Mouse (Mus musculus) kidney, postnatal 25 days (tissue): ENCODE results near the gene Parp16.
A peak's percentile ranks its signal among the peaks of the same experiment; 100 is the strongest.
"Not testable (repeated sequence)": the region's sequence is repeated elsewhere in the genome, so short reads cannot be mapped to it uniquely, and the experiment has no call there.

Experiments used
- DNase-seq, 2 experiments: peaks; one replicate each; pipeline ENCODE4 v3.0.0; 2021; ENCODE audit warnings: mixed read lengths in 2 of 2

The Parp16 gene

DNA sequence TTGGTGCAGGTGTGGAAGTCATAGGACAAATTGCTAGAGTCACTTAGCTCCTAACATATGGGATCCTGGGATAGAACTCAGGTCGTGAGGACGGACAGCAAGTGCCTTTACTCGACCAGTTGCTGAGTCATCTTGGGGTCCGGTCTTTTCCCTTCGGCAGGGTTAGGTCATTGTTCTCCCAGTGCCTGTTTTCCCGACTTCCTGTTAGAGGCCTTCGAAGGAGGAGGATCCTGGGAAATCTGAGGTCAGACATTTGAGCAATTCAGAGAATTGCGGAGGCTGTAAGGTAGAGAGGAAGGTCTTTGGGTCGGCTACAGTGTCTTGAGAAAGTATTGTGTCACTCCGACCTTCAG, 19.2 kb downstream of the Parp16 start:
- DNase-seq = peak; percentile 43 to 73

DNA sequence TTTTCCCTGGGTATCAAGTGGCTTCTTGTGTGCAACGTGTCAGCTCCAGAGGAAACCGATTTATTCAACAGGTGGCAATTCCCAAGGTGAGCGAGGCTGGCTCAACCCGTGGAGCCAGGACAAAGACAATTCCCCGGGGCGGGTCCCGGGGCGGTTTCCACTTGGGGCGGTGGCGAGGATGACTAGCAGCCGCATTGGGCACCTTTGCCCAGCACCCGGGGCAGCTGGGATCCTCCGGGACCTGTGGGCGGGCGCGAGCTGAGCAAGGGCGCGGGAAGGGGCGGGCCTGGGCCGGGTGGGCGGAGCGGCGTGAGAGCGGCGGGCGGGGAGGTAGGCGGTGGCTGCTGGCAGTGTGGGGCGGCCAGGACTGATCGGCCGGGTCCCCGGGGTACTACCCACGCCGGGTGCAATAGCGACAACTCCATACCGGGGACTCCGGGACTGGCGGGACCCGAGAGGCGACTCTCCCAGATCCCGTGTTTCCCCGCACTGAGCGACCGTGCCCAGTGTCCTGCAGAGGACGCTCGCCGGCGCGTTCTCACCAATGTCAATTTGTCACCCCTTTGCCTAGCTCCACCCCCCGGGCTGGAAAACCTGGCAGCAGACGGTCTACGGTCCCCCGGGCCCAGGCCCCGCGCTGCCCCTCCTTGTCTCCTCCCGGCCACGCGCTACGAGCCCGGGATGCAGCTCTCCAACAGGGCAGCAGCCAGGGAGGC, 19.8 kb downstream of the Parp16 start:
- peak; percentile 93 to 97 for DNase-seq

DNA sequence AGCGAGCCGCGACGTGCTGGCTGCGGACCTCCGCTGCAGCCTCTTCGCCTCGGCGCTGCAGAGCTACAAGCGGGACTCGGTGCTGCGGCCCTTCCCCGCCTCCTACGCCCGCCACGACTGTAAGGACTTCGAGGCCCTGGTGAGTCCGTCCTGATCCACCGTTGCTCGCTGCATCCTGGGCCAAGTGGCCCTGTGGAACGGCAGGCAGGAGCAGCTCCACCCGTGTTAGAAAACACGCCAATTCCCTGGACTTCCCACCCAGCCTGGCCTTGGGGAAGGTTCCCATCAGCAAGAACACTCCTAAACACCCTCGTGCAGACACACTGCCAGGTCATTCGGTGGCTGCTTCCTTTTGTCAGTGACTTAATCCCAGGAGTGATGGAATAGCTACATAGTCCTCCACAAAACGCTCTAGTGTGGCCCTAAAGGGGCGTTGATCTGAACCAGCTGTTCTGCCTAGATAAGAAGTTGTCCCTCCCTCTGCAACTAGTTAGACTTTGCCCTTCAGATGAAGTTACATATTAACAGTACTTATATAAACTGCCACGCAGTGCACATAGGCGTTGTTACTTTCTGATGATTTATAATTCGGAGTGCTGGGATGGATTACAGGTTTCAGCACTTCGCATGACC, 20.5 kb downstream of the Parp16 start:
- DNase-seq = peak; percentile 39 to 65

DNA sequence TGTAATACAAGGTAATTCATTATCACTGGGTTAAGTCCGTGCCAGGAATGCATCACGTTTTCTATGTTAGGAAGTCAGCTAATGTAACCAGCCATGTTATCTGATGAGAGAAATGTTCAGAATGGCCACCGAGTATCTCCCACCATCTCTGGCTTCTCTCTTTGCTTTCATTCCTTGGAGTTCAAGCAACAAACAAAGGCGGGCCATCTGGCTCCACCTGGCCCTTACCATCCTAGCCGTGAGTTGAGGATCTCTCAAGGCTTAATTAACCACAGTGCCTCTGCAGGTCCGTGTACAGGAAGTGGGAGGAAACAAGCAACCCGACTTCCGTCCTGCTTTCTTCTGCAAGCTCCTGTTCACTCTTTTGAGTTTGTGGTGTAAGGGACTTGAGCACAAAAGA, 21.8 kb downstream of the Parp16 start:
- no peak for DNase-seq

DNA sequence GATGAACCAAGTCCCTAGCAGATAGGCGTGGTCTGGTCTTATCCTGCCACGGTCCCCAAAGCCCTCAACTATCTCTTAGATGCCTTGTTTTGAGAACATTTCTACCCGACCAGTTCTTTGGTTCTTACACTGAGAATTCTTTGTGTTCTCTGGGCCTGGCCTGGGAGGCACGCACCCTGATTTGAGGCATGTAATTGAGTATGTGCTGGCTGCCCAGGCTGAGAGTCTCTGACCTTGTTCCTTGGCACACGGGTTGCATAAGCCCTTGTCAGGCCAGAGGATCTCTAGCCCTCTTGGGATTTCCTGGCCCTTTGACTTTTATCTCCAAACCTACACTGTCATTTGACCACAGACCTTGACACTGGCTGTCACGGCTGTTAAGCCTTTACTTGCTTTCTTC, 22.5 kb downstream of the Parp16 start:
- peak; percentile 46 to 81 for DNase-seq

DNA sequence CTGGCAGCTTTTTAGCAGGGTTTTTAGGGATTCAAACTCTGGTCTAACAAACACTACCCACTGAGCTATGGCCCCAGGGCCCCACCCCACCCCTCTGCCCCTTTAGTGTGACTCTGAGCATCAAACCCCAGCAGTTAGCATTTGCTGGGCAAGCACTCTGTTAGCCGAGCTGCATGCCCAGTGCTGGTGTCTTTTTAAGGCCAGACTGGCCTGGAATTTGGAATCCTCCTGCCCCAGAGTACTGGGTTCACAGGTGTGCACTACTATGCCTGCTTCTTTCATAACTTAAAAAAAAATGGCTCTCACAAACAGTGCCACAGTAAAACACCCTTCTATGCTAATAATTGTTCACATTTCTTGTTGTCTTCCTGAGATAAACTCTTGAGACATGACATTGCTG, 23.8 kb downstream of the Parp16 start:
- DNase-seq = no peak

DNA sequence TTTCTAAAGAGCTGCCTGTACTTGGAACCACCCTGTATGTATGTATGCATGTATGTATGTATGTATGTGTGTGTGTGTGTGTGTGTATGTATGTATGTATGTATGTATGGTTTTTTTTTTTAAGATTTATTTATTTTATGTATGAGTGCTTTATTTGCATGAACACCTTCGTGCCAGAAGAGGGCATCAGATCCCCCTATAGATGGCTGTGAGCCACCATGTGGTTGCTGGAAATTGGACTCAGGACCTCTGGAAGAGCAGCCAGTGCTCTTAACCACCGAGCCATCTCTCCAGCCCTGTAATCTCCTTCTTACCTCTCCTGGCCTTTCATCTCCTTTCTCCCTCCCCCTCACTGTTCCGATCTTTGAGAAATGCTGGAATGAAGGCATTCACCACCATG, 25.2 kb downstream of the Parp16 start:
- not testable (repeated sequence) for DNase-seq

DNA sequence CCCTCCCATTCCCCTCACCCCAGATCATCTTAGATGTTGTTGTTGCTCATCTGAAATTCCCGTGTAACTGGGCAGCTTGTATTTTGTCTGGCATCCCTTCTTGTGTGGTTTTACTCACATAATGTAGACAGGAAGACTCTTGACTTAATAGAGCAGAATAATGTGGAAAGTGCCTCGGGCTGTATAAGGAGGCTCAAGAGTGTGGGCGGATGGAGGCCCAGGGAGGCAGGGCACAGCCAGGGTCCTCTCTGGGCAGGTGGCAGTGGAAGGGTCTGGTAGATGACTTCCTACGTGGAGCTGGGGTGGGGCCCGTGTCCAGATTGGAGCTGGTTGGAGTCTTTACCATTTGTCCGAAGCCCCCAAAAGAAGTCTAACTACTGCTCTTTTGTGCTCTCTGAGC, 28.8 kb downstream of the Parp16 start:
- DNase-seq = no peak

DNA sequence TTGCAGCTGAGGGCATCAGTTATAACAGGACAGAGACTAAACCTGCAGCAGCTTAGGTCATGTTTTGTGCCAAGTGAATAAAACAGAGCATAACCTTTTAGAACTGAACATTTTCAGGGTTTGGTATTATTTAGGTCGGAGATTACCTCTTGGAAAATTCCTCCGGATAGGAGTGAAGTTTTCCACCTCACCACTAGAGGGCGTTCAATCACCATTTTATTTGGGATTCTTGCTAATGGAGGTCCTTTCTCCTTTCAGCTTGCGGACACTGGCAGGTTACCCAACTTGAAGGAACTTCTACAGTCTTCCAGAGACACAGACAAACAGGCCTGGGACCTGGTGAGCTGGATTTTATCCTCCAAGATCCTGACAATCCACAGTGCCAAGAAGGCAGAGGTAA, 30.6 kb downstream of the Parp16 start:
- DNase-seq = peak in 1 of 2 experiments; percentile 53

DNA sequence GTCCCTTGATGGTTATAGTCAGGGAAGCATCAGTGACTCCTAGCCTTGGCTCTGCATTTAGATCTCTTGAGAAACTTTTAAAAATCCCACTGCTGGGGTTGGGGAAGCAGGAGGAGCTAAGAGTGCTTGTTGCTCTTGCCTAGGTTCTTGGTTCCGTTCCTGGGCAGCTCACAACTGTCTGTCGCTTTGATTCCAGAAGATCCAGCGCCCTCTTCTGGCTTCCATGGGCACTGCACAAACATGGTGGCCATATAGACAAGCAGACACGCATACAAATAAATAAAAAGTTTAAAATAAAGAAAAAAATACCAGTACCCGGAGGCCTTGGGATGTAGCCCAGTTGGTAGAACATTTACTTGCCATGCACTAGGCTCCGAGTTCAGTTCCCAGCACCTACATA, 35.1 kb downstream of the Parp16 start:
- DNase-seq = no peak

DNA sequence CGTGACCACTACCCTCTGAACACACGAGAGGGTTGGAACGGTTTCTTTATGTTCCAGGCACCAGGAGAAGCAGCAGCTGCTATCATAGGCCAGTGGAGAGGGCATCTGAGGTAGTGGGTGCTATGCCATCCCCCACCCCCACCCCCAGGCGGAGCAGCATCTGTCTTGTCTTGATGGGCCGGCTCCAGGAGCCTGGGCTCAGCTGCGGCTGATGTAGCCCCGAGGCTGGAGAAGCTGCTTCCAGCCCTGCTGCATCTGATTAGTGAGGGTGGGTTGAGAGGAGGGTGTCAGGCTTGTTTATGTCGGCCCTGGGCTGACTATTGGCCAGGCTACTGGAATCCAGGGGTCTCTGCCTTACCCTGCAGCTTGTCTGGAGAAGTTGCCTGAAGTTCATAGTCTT, 36.1 kb downstream of the Parp16 start:
- no peak for DNase-seq

DNA sequence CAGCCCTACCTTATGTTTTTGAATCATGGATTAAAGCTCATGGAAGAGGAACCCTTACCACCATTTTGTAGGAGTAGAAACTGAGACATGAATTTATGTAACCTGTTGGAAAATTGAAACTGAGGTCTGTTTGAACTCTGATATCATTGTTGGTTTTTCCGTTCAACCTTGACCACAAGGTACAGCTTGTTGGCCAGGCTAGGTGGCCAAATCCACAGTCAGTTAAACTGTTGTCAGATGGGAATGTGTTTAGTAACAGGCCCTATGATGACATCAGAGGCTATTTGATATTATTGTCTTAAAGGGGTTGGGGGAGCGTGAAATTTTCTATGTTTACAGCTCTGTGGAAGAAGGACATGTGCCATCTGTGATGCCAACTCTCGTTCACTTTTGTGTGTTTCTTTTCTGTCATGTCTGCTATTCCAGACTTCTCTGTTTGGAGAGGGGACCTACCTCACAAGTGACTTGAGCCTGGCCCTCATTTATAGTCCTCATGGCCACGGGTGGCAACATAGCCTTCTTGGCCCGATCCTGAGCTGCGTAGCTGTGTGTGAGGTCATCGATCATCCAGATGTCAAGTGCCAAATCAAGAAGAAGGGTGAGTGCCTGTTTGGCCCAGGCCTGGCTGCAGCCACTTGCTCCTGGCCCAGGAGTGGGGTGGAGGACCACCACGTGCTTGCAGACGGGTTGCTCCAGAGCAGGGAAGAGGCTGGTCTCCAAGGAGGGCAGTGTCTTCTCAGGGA, 38.3 kb downstream of the Parp16 start:
- no peak for DNase-seq

DNA sequence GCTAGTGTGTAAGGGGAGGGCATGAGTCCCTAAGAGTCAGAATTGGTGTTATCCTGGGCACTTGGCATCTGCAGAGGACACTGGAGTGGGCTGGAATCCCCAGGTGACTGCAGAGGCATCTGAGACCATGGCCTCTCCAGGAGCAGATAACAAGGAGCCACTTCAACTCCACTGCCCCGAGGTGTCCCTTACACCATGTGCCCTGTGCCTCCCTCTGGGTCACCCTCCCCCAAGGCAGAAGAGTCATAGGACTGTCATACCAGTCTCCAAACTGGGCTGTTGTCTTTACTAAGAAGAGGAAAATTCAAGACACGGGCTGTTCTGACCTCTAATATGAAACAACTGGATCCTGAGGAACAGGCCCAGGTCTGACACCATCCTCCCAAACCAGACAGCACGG, 39.6 kb downstream of the Parp16 start:
- no peak for DNase-seq

DNA sequence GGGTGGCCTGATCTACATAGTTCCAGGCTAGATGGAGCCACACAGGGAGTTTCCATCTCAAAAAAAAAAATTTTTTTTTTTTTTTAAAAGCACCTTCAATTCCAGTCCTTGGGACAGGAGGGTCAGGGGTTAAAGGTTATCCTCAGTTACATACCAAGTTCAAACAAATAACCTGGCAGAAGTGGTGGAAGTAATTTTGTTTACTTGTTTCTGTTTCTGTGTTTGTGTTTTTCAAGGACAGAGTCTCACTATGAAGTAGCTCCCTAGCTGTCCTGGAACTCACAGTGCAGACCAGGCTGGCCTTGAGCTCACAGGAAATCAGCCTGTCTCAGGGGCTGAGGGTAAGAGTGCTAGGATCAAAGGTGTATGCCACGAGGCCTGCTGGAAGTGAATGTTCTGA, 40.4 kb downstream of the Parp16 start:
- DNase-seq = no peak

DNA sequence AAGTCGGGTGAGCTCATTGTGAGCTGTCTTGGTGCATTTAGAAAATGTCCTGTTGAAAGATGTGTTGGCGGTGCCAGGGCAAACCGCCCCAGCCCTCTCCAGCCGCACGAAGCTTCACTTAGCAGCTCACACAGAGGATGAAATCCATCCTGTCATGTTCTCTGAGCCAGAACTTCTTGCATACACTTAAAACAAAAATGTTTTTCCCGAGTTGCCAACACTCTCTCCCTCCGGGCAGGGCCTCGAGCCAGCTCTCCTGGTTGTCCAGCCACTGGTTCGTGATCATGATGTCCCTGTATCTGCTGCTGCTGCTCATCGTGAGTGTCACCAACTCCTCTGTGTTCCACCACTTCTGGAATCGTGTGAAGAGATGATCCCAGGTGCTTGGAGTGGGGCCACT, 42.5 kb downstream of the Parp16 start:
- no peak for DNase-seq

DNA sequence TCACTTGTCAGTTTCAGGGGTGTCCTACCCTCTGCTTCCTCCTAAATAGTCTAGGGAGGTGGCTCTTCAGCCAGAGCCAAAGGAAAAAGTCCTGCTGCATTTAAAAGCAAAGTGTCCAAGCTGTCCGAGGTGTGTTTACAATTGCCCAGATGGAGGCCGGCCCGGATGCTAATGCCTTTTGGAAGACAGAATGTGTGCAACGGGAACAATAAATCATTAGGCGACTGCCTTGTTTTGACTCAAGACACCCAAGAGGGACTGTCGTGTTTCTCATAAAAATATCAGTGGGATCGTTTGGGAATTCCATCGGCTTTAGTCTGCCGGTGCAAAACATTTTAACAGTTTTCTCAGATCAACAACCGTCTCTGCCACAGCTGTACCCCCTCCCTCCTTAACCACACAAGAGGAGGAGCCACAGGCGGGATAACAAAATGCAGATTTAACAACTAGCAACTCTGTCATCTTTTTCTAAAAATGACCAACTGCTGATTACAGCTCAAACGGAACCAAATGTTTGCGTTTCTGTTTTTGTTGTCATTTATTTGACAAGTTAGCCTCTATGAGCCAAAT, 43.1 kb downstream of the Parp16 start:
- DNase-seq = peak in 1 of 2 experiments; percentile 29

DNA sequence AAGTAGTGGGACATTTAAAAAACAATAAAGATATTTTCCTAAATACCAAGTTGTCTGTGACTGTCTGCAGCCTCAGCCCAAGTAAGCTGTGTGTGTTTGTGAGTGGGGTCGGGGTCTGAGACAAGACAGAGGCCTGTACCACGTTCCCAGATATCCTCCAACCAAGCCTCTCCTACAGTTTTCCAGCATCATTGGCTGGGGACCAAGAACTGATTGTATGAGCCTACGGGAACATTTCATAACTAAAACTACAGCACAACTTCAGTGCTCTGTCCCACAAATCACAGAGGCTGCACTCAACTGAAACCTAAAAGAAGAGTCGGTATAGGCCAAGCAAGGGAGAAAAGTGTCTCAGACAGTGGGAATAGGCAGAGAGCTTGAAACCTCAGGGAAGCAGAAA, 44.0 kb downstream of the Parp16 start:
- no peak for DNase-seq

DNA sequence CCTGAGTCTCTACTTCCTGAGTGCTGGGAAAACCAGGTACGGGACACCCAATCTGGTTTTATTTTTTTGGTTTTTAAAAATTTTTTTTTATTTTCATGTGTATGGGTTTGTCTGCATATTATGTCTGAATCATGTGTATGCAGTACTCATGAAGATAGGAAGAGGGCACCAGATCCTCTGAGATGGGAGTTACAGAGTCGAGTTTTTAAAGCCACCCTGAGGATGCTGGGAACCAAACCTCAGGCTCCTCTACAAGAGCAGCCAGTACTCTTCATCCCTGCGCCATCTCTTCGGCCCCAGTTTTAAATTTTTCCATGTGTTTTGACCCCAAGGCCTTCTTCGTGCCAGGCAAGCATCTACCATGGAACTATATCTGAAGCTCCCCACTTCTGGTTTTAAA, 44.6 kb downstream of the Parp16 start:
- DNase-seq = no peak

DNA sequence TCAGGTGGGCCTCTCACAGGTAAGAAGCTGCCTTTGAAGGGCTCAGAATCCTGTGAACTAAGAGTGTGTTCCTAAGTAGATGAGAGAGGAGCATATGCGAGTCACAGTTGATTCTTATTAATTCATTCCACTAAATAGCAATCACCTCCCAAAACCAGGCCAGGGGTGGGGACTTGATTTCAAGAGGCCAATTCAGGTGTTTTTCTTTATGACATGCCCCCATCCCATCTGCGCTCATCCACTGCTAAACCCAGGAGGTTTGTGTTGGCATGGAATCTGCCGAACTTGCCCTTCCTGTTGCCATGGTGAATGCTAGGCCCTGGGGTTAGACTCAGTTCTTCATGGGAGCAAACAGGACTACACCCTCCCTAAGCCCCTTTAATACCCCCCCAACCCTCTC, 45.4 kb downstream of the Parp16 start:
- DNase-seq = no peak

DNA sequence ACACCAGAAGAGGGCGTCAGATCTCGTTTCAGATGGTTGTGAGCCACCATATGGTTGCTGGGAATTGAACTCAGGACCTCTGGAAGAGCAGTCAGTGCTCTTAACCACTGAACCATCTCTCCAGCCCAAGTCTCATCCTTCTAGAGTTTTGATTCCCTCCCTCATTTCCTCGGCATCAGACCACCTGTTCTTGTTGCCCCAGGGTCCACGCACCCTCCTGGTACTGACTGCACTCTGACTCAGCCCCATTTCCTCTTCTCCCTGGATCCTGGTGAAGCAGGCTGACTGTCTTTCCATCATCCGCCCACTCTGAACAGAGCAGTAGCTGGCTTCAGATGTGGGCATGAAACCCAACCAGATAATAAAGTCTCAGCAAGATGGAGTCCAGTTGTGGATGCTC, 46.8 kb downstream of the Parp16 start:
- no peak for DNase-seq

DNA sequence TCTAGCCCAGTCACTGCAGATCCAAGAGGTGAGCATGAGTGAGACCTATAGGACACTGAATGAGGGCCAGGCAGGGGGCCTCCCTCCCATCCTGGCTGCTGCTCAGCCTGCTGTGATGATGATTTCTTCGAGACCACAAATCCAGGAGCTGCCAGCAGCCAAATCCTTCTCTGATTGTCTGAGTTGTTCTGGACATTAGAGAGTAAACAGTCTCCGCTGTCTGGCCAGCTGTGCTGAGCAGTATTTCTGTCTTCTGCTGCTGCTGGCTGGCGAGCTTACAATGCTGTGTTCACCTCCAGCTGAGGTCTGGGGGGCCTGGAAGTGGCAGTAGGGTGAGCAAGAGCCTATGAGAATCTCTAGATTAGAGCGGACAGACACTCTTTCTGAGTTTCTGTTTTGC, 48.1 kb downstream of the Parp16 start:
- DNase-seq = no peak

DNA sequence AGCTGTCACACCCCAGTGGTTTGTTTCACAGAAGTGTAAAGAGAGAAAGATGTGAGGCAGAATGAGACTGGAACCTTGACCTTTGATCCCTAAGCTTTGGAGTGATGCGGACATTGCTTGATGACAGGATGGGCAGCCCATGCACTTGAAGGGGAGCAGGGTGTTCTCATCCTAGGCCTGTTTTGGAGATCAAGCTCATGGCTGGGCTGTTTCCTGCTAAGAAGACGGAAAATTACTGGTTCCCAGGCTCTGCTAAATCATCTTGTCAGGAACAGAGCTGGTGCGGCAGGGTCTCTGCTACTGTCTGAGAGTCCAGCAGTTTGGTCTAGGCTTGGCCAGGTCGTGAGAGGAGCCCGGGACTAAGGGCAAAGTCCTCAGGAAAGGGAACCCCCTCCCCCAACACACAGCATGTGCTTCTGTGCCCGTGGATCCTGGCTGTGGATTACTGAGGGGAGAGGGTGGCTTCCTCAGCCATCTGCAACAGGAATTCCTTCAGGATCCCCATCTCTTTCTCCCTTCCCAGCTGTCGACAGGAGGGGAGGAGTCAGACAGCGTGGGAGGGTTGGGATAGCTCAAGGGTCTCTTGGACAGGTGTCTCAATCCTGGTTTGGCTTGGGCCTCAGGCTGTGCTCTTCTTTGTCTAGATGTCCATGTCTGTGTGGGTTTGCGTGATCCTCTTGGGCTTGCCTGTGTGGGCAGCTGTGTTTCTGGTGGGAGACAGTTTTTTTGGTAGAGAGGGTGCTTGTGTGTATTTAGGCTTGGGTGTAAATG, 49.1 kb downstream of the Parp16 start:
- DNase-seq = peak; percentile 21 to 61
